Mouse (Mus musculus) c-Kit-positive CD71-positive TER-119-positive erythroid progenitor cells, embryonic 14.5 days (primary cell): ENCODE results near the gene Pxmp2.
A peak's percentile ranks its signal among the peaks of the same experiment; 100 is the strongest.

Experiments used
- DNase-seq: peaks from one replicate; pipeline ENCODE4 v3.0.0-alpha.2; 2013; ENCODE audit warnings: low spot score

The Pxmp2 gene

DNA sequence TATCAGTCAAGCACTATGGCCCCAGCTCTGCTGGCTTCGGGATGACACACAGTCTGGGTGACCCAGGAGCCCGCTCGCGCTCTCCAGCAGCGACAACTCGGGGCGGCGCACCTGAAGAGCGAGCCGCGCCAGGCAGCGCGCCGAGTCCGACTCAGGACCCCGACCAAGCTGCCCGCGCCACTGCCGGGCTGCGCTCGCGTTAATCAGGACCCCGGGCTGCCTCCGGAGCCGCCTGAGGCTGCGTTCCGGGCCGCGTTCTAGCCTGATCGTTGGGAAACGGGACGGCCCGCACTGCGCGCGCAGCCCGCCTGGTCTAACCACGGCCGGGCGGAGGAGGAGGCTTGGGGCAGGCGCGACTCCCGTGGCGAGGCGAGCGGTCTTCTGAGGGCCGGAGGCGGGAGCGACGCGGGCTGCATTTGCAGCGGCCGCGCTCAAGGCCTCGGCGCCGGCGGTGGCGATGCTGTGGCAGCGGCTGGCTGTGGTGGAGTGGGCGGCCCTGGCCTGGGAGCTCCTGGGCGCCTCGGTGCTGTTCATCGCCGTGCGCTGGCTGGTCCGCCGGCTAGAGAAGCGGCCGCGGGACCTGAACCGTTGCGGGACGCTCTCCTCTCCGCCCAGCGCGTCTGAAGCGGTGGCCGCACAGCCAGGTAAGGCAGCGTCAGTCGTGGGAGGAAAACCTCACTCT, 55.1 kb downstream of the Pxmp2 start, which contains the start of gene Ankle2:
TSS of gene Ankle2 (plus strand) at position 225 of the 682 bp plus-strand sequence.
- peak; percentile 93 for DNase-seq

DNA sequence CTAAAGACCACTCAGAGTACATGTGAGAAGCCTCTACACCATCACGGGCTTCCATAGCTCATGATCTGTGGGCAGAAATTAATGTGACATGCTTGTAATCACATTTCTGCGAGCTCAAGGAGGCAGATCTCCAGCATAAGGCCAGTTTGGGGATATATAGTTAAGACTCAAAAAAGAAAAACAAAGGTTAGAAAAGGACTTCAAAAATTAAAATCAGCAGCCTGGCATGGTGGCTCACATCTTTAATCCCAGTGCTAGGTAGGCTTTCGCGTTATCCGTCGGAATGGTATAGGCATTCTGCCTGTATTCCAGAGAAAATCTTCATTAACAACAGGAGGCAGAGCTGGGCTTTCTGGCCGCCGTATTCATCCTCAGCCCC, 55.6 kb downstream of the Pxmp2 start:
- peak; percentile 44 for DNase-seq

DNA sequence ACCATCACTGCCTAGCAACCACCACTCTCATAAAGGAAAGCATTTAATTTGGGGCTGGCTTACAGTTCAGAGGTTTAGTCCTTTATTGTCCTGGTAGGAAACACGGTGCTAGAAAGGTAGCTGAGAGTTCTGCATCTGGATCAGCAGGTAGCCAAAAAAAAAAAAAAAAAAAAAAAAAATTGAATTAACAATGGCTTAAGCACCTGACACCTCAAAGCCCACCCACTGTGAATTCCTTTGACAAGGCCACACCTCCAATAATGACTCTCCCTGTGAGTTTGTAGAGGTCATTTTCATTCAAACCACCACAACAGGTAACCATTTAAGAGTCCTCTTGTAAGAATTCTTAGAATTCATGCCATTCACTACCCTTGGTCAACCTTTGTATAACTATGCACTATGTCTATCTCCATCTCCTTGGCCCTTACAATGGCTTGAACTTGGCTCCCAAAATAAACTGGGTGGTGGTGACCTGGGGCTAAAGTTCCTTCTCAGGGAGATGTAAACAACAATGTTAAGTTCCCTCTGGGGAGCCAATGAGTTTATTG, 58.6 kb downstream of the Pxmp2 start:
- no peak for DNase-seq

- DNase-seq = no peak
Measured at GRCm38 (mm10) chr5:110225056-110225455, 60.9 kb downstream of the Pxmp2 start.
